Mouse (Mus musculus) cerebellum, adult 2 months (tissue): Measurements from ENCODE around the gene Mfsd14a.

Source experiments
- CTCF ChIP-seq: fragments of 200-500 bp; IDR thresholded peaks from 2 replicates; pipeline ENCODE4 v1.5.1; 2011; ENCODE audit warnings: low read depth, mild to moderate bottlenecking, control low read depth, low read length, moderate library complexity, borderline replicate concordance; ENCODE audit not compliant: insufficient read depth
- POLR2A ChIP-seq: fragments of 200-500 bp; IDR thresholded peaks from 2 replicates; pipeline ENCODE4 v1.6.1; 2011; ENCODE audit warnings: low read length, control low read depth, borderline replicate concordance; ENCODE audit not compliant: insufficient read depth

GRCm38 (mm10) chr3:116614295-116614892, 48.1 kb downstream of the Mfsd14a start, which contains the start of gene Trmt13:
- TF ChIP-seq CTCF: no peak
- TF ChIP-seq POLR2A: no peak
